Mouse (Mus musculus): ENCODE data around the gene Nrp1. TPM values are rescaled to one million over a fixed set of nuclear protein-coding genes. Genes with fewer than 3 reads are reported as not detected.

Gene Nrp1
- total and polyA plus RNA-seq, 3 experiments, result 7.3 to 14.7 (median 11.9) TPM

- Histone ChIP-seq H3K4me3 (replicated peaks in 1 of 3; ENCODE audit: low read depth in 2 of 3, low read length in 2 of 3, poor library complexity in 1 of 3) (no peak overlapping the region), H3K27me3 (replicated peaks) (no peaks in the 10 kb centered on the region), H3K9me3 (replicated peaks; ENCODE audit: low read length) (no peaks in the 10 kb centered on the region), H3K36me3 (replicated peaks in 1 of 2; ENCODE audit: control insufficient read depth in 1 of 2, insufficient read depth in 1 of 2, low read length in 1 of 2) (peaks cover 0 to 8% of the 10 kb centered on the region in 2 experiments), H3K79me2 (replicated peaks; ENCODE audit: control insufficient read depth, extremely low read depth, insufficient read depth, poor library complexity, severe bottlenecking) (no peaks in the 10 kb centered on the region), H3K4me1 (ENCODE audit: control insufficient read depth in 1 of 2, insufficient read depth in 2 of 2) (peaks cover 13 to 60% of the 10 kb centered on the region in 2 experiments), H3K27ac (ENCODE audit: insufficient read depth, low read depth) (no peak overlapping the region), H3K4me2 (ENCODE audit: insufficient read depth, low read depth, poor library complexity, severe bottlenecking) (no peak overlapping the region), H3K9ac (ENCODE audit: insufficient read depth, low read depth) (no peak overlapping the region)
- dilution Hi-C loops (cut with MboI; ENCODE audit: extremely low pct_ligation_motif_present, extremely low pct_unique_long_range_greater_than_20kb, low sequenced_read_pairs), result no loop called here
- DNase-seq (ENCODE audit: extremely low read depth), result no peak
- no peak for TF ChIP-seq JUN (IDR thresholded peaks at IDR 0.05; ENCODE audit: insufficient read depth, low read depth, low read length)
- no peak for TF ChIP-seq ZNF384 (IDR thresholded peaks at IDR 0.05; ENCODE audit: low read depth, low read length)
- no peak for TF ChIP-seq MAX (IDR thresholded peaks at IDR 0.05; ENCODE audit: low read length)
- no peak for TF ChIP-seq HCFC1 (IDR thresholded peaks at IDR 0.05; ENCODE audit: low read depth, low read length)
- TF ChIP-seq BHLHE40 (IDR thresholded peaks at IDR 0.05; ENCODE audit: low read depth, low read length), result no peak
- no peak for TF ChIP-seq POLR2AphosphoS2 (IDR thresholded peaks at IDR 0.05; ENCODE audit: low read depth, low read length)
- TF ChIP-seq CHD2 (IDR thresholded peaks at IDR 0.05; ENCODE audit: low read length), result no peak
- no peak for TF ChIP-seq GABPA (IDR thresholded peaks at IDR 0.05; ENCODE audit: insufficient replicate concordance, low read depth, low read length)
- no peak for TF ChIP-seq MAFK (IDR thresholded peaks at IDR 0.05; ENCODE audit: insufficient replicate concordance, low read length)
- TF ChIP-seq SMC3 (IDR thresholded peaks at IDR 0.05; ENCODE audit: low read depth, low read length), result no peak
- no peak for TF ChIP-seq NELFE (IDR thresholded peaks at IDR 0.05; ENCODE audit: low read depth, low read length)
- TF ChIP-seq MAZ (IDR thresholded peaks at IDR 0.05; ENCODE audit: low read depth, low read length), result no peak
- no peak for TF ChIP-seq MEF2A (IDR thresholded peaks at IDR 0.05; ENCODE audit: borderline replicate concordance, low read depth, low read length)
- TF ChIP-seq RCOR1 (conservative IDR thresholded peaks at IDR 0.05; ENCODE audit: low read depth, low read length), result no peak
- in situ Hi-C loops (cut with MboI; ENCODE audit: low pct_ligation_motif_present, low pct_unique_long_range_greater_than_20kb, low sequenced_read_pairs), result loop anchor here (25.0 kb wide), 1 partner anchor 897 kb away; no protein-coding TSS in a partner anchor
These were observed 126.3 kb downstream of the Nrp1 start for GRCm38 (mm10) chr8:128484720-128485124.

- H3K4me3 ChIP-seq (replicated peaks in 1 of 3; ENCODE audit: low read depth in 2 of 3, low read length in 2 of 3, poor library complexity in 1 of 3), result no peak overlapping the region
- peaks cover 7 to 67% of the 10 kb centered on the region in 2 experiments; a peak in 3 of 4 replicates for H3K4me1 ChIP-seq (ENCODE audit: control insufficient read depth in 1 of 2, insufficient read depth in 2 of 2)
- dilution Hi-C loops (cut with MboI; ENCODE audit: extremely low pct_ligation_motif_present, extremely low pct_unique_long_range_greater_than_20kb, low sequenced_read_pairs) (no loop called here), in situ Hi-C loops (cut with MboI; ENCODE audit: low pct_ligation_motif_present, low pct_unique_long_range_greater_than_20kb, low sequenced_read_pairs) (loop anchor here (25.0 kb wide), 1 partner anchor 899 kb away; no protein-coding TSS in a partner anchor)
- no peaks in the 10 kb centered on the region for H3K79me2 ChIP-seq (replicated peaks; ENCODE audit: control insufficient read depth, extremely low read depth, insufficient read depth, poor library complexity, severe bottlenecking)
- DNase-seq (ENCODE audit: extremely low read depth), result no peak
- H3K27me3 ChIP-seq (replicated peaks), result no peaks in the 10 kb centered on the region
- no peak overlapping the region for H3K9ac ChIP-seq (ENCODE audit: insufficient read depth, low read depth)
- H3K36me3 ChIP-seq (replicated peaks in 1 of 2; ENCODE audit: control insufficient read depth in 1 of 2, insufficient read depth in 1 of 2, low read length in 1 of 2), result peaks cover 0 to 5% of the 10 kb centered on the region in 2 experiments
- no peaks in the 10 kb centered on the region for H3K9me3 ChIP-seq (replicated peaks; ENCODE audit: low read length)
- H3K4me2 ChIP-seq (ENCODE audit: insufficient read depth, low read depth, poor library complexity, severe bottlenecking), result no peak overlapping the region
- no peak for TF ChIP-seq SIN3A (IDR thresholded peaks at IDR 0.05; ENCODE audit: low read length)
- no peak for TF ChIP-seq MAZ (IDR thresholded peaks at IDR 0.05; ENCODE audit: low read depth, low read length)
- TF ChIP-seq NELFE (IDR thresholded peaks at IDR 0.05; ENCODE audit: low read depth, low read length), result no peak
- no peak for TF ChIP-seq CHD1 (IDR thresholded peaks at IDR 0.05; ENCODE audit: low read depth, low read length)
- no peak for TF ChIP-seq NRF1 (IDR thresholded peaks at IDR 0.05; ENCODE audit: low read depth, low read length)
- TF ChIP-seq JUN (IDR thresholded peaks at IDR 0.05; ENCODE audit: insufficient read depth, low read depth, low read length), result no peak
- TF ChIP-seq CHD2 (IDR thresholded peaks at IDR 0.05; ENCODE audit: low read length), result no peak
- no peak for TF ChIP-seq POLR2A (IDR thresholded peaks at IDR 0.05; ENCODE audit: low read depth, low read length)
- no peak for TF ChIP-seq ETS1 (conservative IDR thresholded peaks at IDR 0.05; ENCODE audit: low read depth, low read length)
- no peak for TF ChIP-seq SMC3 (IDR thresholded peaks at IDR 0.05; ENCODE audit: low read depth, low read length)
- no peak for TF ChIP-seq MXI1 (IDR thresholded peaks at IDR 0.05; ENCODE audit: low read depth, low read length)
- TF ChIP-seq MEF2A (IDR thresholded peaks at IDR 0.05; ENCODE audit: borderline replicate concordance, low read depth, low read length), result no peak
- no peak for TF ChIP-seq JUND (conservative IDR thresholded peaks at IDR 0.05; ENCODE audit: low read depth, low read length)
- TF ChIP-seq TCF12 (IDR thresholded peaks at IDR 0.05; ENCODE audit: low read depth, low read length), result no peak
- no peak for TF ChIP-seq CTCF (conservative IDR thresholded peaks at IDR 0.05 in 1 of 2, IDR thresholded peaks at IDR 0.05 in 1 of 2; ENCODE audit: low read depth in 2 of 2, low read length in 2 of 2)
- TF ChIP-seq USF2 (conservative IDR thresholded peaks at IDR 0.05; ENCODE audit: low read depth, low read length), result no peak
- TF ChIP-seq RCOR1 (conservative IDR thresholded peaks at IDR 0.05; ENCODE audit: low read depth, low read length), result no peak
- no peak for TF ChIP-seq ZKSCAN1 (IDR thresholded peaks at IDR 0.05; ENCODE audit: borderline replicate concordance, low read depth, low read length)
- no peak for TF ChIP-seq GABPA (IDR thresholded peaks at IDR 0.05; ENCODE audit: insufficient replicate concordance, low read depth, low read length)
- TF ChIP-seq KAT2A (IDR thresholded peaks at IDR 0.05; ENCODE audit: insufficient replicate concordance, low read length), result no peak
- no peak overlapping the region for H3K27ac ChIP-seq (ENCODE audit: insufficient read depth, low read depth)
These were observed 127.6 kb downstream of the Nrp1 start for GRCm38 (mm10) chr8:128486043-128486442.

All from CH12.LX (cell line).